Comparison of ENCODE assay signal across 8 mouse cellular contexts in genomic region chr17:83889691-83890372, GRCm38 (mm10). TPM values are rescaled to one million over a fixed set of nuclear protein-coding genes. Genes with fewer than 3 reads are reported as not detected.
DNase-seq lines count a peak whose midpoint lies in the region; ATAC-seq lines count a peak whose summit lies in the region.
"Had no signal": no experiment of that assay in that cellular context is flagged by ENCODE, and none has a peak within 500 bp of the region (broad histone marks: within the 10 kb centered on the region; RNA-seq: fewer than 3 reads in every experiment).

No protein-coding gene starts in this region.

- peak overlapping the region; percentile 80 for H3K27ac ChIP-seq in embryonic facial prominence, embryonic 14.5 days (replicated peaks; ENCODE audit: low read depth, low read length)
- H3K27ac ChIP-seq in intestine, embryonic 14.5 days (ENCODE audit: low read depth) = peak overlapping the region; percentile 81
- peak overlapping the region; percentile 74 for H3K27ac ChIP-seq in neural tube, embryonic 13.5 days (replicated peaks)

- peak overlapping the region; percentile 5; the same call in 1 of the 2 replicates for H3K9ac ChIP-seq in embryonic facial prominence, embryonic 14.5 days (ENCODE audit: low read depth, low read length)
- H3K9ac ChIP-seq in intestine, embryonic 14.5 days (ENCODE audit: low read length) = no peak overlapping the region
- H3K9ac ChIP-seq in neural tube, embryonic 13.5 days = 0 out of 2 replicates have a peak overlapping the region, but pooled peaks have one; percentile 17

- intact Hi-C loops in left cerebral cortex, postnatal 4 days (cut with DNase I) = no loop called here

- 41% methylated on average over 13 of the region's 13 CpGs for WGBS in embryonic facial prominence, embryonic 14.5 days
- WGBS in intestine, embryonic 14.5 days = 22% methylated on average over 13 of the region's 13 CpGs
- WGBS in neural tube, embryonic 13.5 days = 31% methylated on average over 13 of the region's 13 CpGs

- H3K4me1 ChIP-seq in embryonic facial prominence, embryonic 14.5 days (ENCODE audit: control insufficient read depth, insufficient read depth, low read length) = peaks cover 28% of the 10 kb centered on the region
- H3K4me1 ChIP-seq in intestine, embryonic 14.5 days (replicated peaks; ENCODE audit: control insufficient read depth, insufficient read depth, low read length) = peaks cover 21% of the 10 kb centered on the region
- peaks cover 21% of the 10 kb centered on the region for H3K4me1 ChIP-seq in neural tube, embryonic 13.5 days (replicated peaks)

- H3K4me3 ChIP-seq in embryonic facial prominence, embryonic 14.5 days (ENCODE audit: low read depth, low read length) = no peak overlapping the region
- no peak overlapping the region for H3K4me3 ChIP-seq in intestine, embryonic 14.5 days (ENCODE audit: low read depth, low read length)
- H3K4me3 ChIP-seq in neural tube, embryonic 13.5 days = no peak overlapping the region
- H3K4me3 ChIP-seq: megakaryocyte, embryonic 14.5 days had no signal

- ATAC-seq in embryonic facial prominence, embryonic 14.5 days (ENCODE audit: low read depth) = peak; percentile 50; the same call in 1 of the 2 replicates
- peak; percentile 73 for ATAC-seq in intestine, embryonic 14.5 days (replicated peaks; ENCODE audit: low FRiP score, low TSS enrichment, low read depth)
- peak; percentile 76 for ATAC-seq in neural tube, embryonic 13.5 days (ENCODE audit: low read depth)
- ATAC-seq in inflammation-experienced regulatory T-cells, adult 6 months = no peak

- no peaks in the 10 kb centered on the region for H3K36me3 ChIP-seq in embryonic facial prominence, embryonic 14.5 days (ENCODE audit: control insufficient read depth, insufficient read depth, low read length)
- H3K36me3 ChIP-seq in intestine, embryonic 14.5 days (ENCODE audit: control insufficient read depth, insufficient read depth, low read length) = no peaks in the 10 kb centered on the region
- H3K36me3 ChIP-seq in neural tube, embryonic 13.5 days = no peaks in the 10 kb centered on the region

- no peaks in the 10 kb centered on the region for H3K9me3 ChIP-seq in embryonic facial prominence, embryonic 14.5 days (ENCODE audit: control insufficient read depth, low read length)
- H3K9me3 ChIP-seq in intestine, embryonic 14.5 days (ENCODE audit: control insufficient read depth, low read length) = no peaks in the 10 kb centered on the region
- no peaks in the 10 kb centered on the region for H3K9me3 ChIP-seq in neural tube, embryonic 13.5 days
- H3K9me3 ChIP-seq: megakaryocyte, embryonic 14.5 days had no signal

- no peaks in the 10 kb centered on the region for H3K27me3 ChIP-seq in embryonic facial prominence, embryonic 14.5 days (replicated peaks; ENCODE audit: control insufficient read depth, insufficient read depth, low read length)
- H3K27me3 ChIP-seq in intestine, embryonic 14.5 days (replicated peaks; ENCODE audit: control insufficient read depth, insufficient read depth, low read length) = no peaks in the 10 kb centered on the region
- H3K27me3 ChIP-seq in neural tube, embryonic 13.5 days = no peaks in the 10 kb centered on the region

- no peak overlapping the region for H3K4me2 ChIP-seq in embryonic facial prominence, embryonic 14.5 days (ENCODE audit: low read depth, low read length)
- no peak overlapping the region for H3K4me2 ChIP-seq in intestine, embryonic 14.5 days (ENCODE audit: low read length)
- H3K4me2 ChIP-seq in neural tube, embryonic 13.5 days = no peak overlapping the region

- peak; percentile 47 for DNase-seq in right cerebral cortex, adult 18-20 months
- DNase-seq in right cerebral cortex, postnatal 14 days = no peak
- peak; percentile 89 for DNase-seq in embryonic facial prominence, embryonic 14.5 days (ENCODE audit: low spot score)
- DNase-seq in intestine, embryonic 14.5 days (ENCODE audit: low spot score) = no peak
- peak; percentile 74 for DNase-seq in left cerebral cortex, postnatal 4 days

RNA-seq across cellular contexts. Expression of gene Haao, which starts 42.1 kb away (rescaled TPM):
- 0.37 and 0.92 TPM in 2 replicates for polyA plus RNA-seq in embryonic facial prominence, embryonic 14.5 days (2014; fragmentation: Nextera tagmentation; extraction: Ambion mirVana)
- 0.26 and 0.38 TPM in 2 replicates for polyA plus RNA-seq in intestine, embryonic 14.5 days (2014; fragmentation: Nextera tagmentation; extraction: Ambion mirVana)
- under 1 TPM in 1 of 2 experiments, not detected in 1; 0.20 TPM for total RNA-seq in left cerebral cortex, postnatal 4 days (2021)
- not detected in 2 replicates for polyA plus RNA-seq in neural tube, embryonic 13.5 days (2015; fragmentation: Nextera tagmentation; extraction: Ambion mirVana)
- polyA plus RNA-seq in inflammation-experienced regulatory T-cells, adult 6 months (2017; shearing (Covaris generic)) = 1 to 10 TPM in 2 of 3 experiments, under 1 TPM in 1; 0.89 to 4.4 (median 1.1) TPM

Comparison
In these comparisons a context has a peak if more than half of its experiments do, and no peak if none do; other contexts are left out.
1. DNase-seq: peak in right cerebral cortex, adult 18-20 months (single experiment), embryonic facial prominence, embryonic 14.5 days (single experiment) and left cerebral cortex, postnatal 4 days (single experiment); none in right cerebral cortex, postnatal 14 days (single experiment) and intestine, embryonic 14.5 days (single experiment).
2. Peak in every context shown above with its lines, with median percentiles within 50 percentile points of each other: H3K27ac ChIP-seq.